Mouse (Mus musculus) E14TG2a.4 (cell line): ENCODE measurements around the gene Pla2g5.

Source experiments
- H3K27me3 ChIP-seq: 2 replicates; pipeline ENCODE4 v1.6.1; 2014; ENCODE audit warnings: low read length, control low read depth; ENCODE audit not compliant: insufficient read depth
- H3K36me3 ChIP-seq: 2 replicates; pipeline ENCODE4 v1.6.1; 2014; ENCODE audit warnings: low read length, control low read depth; ENCODE audit not compliant: insufficient read depth
- H3K4me1 ChIP-seq: replicated peaks from 2 replicates; pipeline ENCODE4 v1.6.1; 2014; ENCODE audit warnings: low read depth, low read length, control low read depth
- H3K4me3 ChIP-seq: replicated peaks from 2 replicates; pipeline ENCODE4 v1.5.1; 2014; ENCODE audit warnings: mild to moderate bottlenecking, low read length
- H3K9me3 ChIP-seq: 2 replicates; pipeline ENCODE4 v1.6.1; 2014; ENCODE audit warnings: low read length, control low read depth
- CTCF ChIP-seq: conservative IDR thresholded peaks from 2 replicates; pipeline ENCODE4 v1.5.1; 2014; ENCODE audit warnings: low read length
- NANOG ChIP-seq: IDR thresholded peaks from 2 replicates; pipeline ENCODE4 v1.6.1; 2014; ENCODE audit warnings: borderline replicate concordance, low read length, mixed read lengths
- POU5F1 ChIP-seq: IDR thresholded peaks from 2 replicates; pipeline ENCODE4 v1.6.1; 2014; ENCODE audit warnings: low read length, borderline replicate concordance

Gene Pla2g5

GRCm38 (mm10) chr4:138782098-138782497 lies 81.2 kb downstream of the Pla2g5 start:
- Histone ChIP-seq H3K4me1 (peaks cover 39% of the 10 kb centered on the region), H3K4me3 (no peak overlapping the region), H3K27me3 (peaks cover 32% of the 10 kb centered on the region), H3K9me3 (no peaks in the 10 kb centered on the region), H3K36me3 (no peaks in the 10 kb centered on the region)
- no peak for TF ChIP-seq POU5F1
- no peak for TF ChIP-seq CTCF
- TF ChIP-seq NANOG: no peak

- H3K4me3 ChIP-seq: no peak overlapping the region
- peaks cover 34% of the 10 kb centered on the region for H3K4me1 ChIP-seq
- H3K27me3 ChIP-seq: peaks cover 48% of the 10 kb centered on the region
- TF ChIP-seq POU5F1 (no peak), NANOG (no peak), CTCF (no peak)
- no peaks in the 10 kb centered on the region for H3K9me3 ChIP-seq
- no peaks in the 10 kb centered on the region for H3K36me3 ChIP-seq
These were observed 83.0 kb downstream of the Pla2g5 start for GRCm38 (mm10) chr4:138780300-138780699.

GRCm38 (mm10) chr4:138777417-138778407 lies 85.6 kb downstream of the Pla2g5 start:
- peaks cover 48% of the 10 kb centered on the region for H3K27me3 ChIP-seq
- H3K4me3 ChIP-seq: no peak overlapping the region
- H3K36me3 ChIP-seq: no peaks in the 10 kb centered on the region
- no peaks in the 10 kb centered on the region for H3K9me3 ChIP-seq
- TF ChIP-seq NANOG: no peak
- no peak for TF ChIP-seq POU5F1
- no peak for TF ChIP-seq CTCF
- peaks cover 34% of the 10 kb centered on the region for H3K4me1 ChIP-seq

GRCm38 (mm10) chr4:138775435-138775834 lies 87.8 kb downstream of the Pla2g5 start, which contains the start of gene Pla2g2d:
Pla2g2d (plus strand) TSS chr4:138775735.
- H3K4me1 ChIP-seq: peaks cover 20% of the 10 kb centered on the region
- H3K9me3 ChIP-seq: no peaks in the 10 kb centered on the region
- H3K36me3 ChIP-seq: no peaks in the 10 kb centered on the region
- no peak within 1 kb of the TSS for H3K4me3 ChIP-seq
- TF ChIP-seq CTCF (no peak), NANOG (no peak), POU5F1 (no peak)
- peaks cover 45% of the 10 kb centered on the region for H3K27me3 ChIP-seq

- H3K4me3 ChIP-seq: no peak overlapping the region
- no peaks in the 10 kb centered on the region for H3K9me3 ChIP-seq
- TF ChIP-seq CTCF (no peak), POU5F1 (no peak), NANOG (no peak)
- H3K27me3 ChIP-seq: peaks cover 23% of the 10 kb centered on the region
- peaks cover 3% of the 10 kb centered on the region; the same call in 1 of the 2 replicates for H3K4me1 ChIP-seq
- no peaks in the 10 kb centered on the region for H3K36me3 ChIP-seq
These were observed 90.9 kb downstream of the Pla2g5 start for GRCm38 (mm10) chr4:138772386-138772785.

- Histone ChIP-seq H3K4me3 (no peak overlapping the region), H3K36me3 (no peaks in the 10 kb centered on the region), H3K27me3 (peaks cover 22% of the 10 kb centered on the region), H3K9me3 (no peaks in the 10 kb centered on the region), H3K4me1 (no peaks in the 10 kb centered on the region)
- TF ChIP-seq NANOG: no peak
- no peak for TF ChIP-seq CTCF
- no peak for TF ChIP-seq POU5F1
These were observed 91.3 kb downstream of the Pla2g5 start for GRCm38 (mm10) chr4:138771970-138772369.

GRCm38 (mm10) chr4:138762266-138762665 lies 101.0 kb downstream of the Pla2g5 start:
- Histone ChIP-seq H3K9me3 (no peaks in the 10 kb centered on the region), H3K27me3 (peaks cover 13% of the 10 kb centered on the region), H3K36me3 (no peaks in the 10 kb centered on the region), H3K4me1 (no peaks in the 10 kb centered on the region), H3K4me3 (no peak overlapping the region)
- no peak for TF ChIP-seq NANOG

GRCm38 (mm10) chr4:138757416-138757815 lies 105.9 kb downstream of the Pla2g5 start, which contains the start of gene Pla2g2f:
Pla2g2f (minus strand) TSS chr4:138757626.
- TF ChIP-seq CTCF: no peak
- TF ChIP-seq POU5F1: no peak
- H3K4me3 ChIP-seq: no peak within 1 kb of the TSS
- H3K27me3 ChIP-seq: peaks cover 11% of the 10 kb centered on the region; the same call in 1 of the 2 replicates
- H3K9me3 ChIP-seq: no peaks in the 10 kb centered on the region
- no peaks in the 10 kb centered on the region for H3K36me3 ChIP-seq
- peaks cover 20% of the 10 kb centered on the region for H3K4me1 ChIP-seq
